In genomic region chr11:73323906-73324830, GRCm38 (mm10) we compare ENCODE assay signal across 16 mouse cellular contexts. TPM values are rescaled to one million over a fixed set of nuclear protein-coding genes. Genes with fewer than 3 reads are reported as not detected.
DNase-seq lines count a peak whose midpoint lies in the region; ATAC-seq and TF ChIP-seq lines count a peak whose summit lies in the region.
"Had no signal": no experiment of that assay in that cellular context is flagged by ENCODE, and none has a peak within 500 bp of the region (broad histone marks: within the 10 kb centered on the region; RNA-seq: fewer than 3 reads in every experiment).

No protein-coding gene starts in this region.

- H3K27me3 ChIP-seq in kidney, postnatal 0 days (ENCODE audit: insufficient read depth, low read length): no peaks in the 10 kb centered on the region
- H3K27me3 ChIP-seq in stomach, postnatal 0 days (ENCODE audit: control insufficient read depth, insufficient read depth, low read length): no peaks in the 10 kb centered on the region
- H3K27me3 ChIP-seq in thymus, adult 2 months (ENCODE audit: control insufficient read depth, insufficient read depth, low read length): no peaks in the 10 kb centered on the region
- H3K27me3 ChIP-seq in forebrain, embryonic 12.5 days: no peaks in the 10 kb centered on the region
- H3K27me3 ChIP-seq: limb, embryonic 12.5 days; midbrain, embryonic 12.5 days; neural tube, embryonic 13.5 days had no signal

- intact Hi-C loops in gastrocnemius, adult 2 months (cut with DNase I): no loop called here

- TF ChIP-seq CTCF in gastrocnemius, adult 2 months (IDR thresholded peaks at IDR 0.05): no peak
- TF ChIP-seq CTCF in lung, adult 2 months (IDR thresholded peaks at IDR 0.05; ENCODE audit: insufficient read depth, low read length): no peak
- no peak for TF ChIP-seq CTCF in kidney, postnatal 0 days (IDR thresholded peaks at IDR 0.05; ENCODE audit: low read depth)
- no peak for TF ChIP-seq CTCF in stomach, postnatal 0 days (IDR thresholded peaks at IDR 0.05; ENCODE audit: low read depth)
- no peak for TF ChIP-seq CTCF in thymus, adult 2 months (IDR thresholded peaks at IDR 0.05; ENCODE audit: borderline replicate concordance, control insufficient read depth, extremely low read depth, insufficient read depth, low read length, poor library complexity)

- peak overlapping the region; percentile 23; the same call in 1 of the 2 replicates for H3K9ac ChIP-seq in kidney, postnatal 0 days (ENCODE audit: low read depth, low read length)
- no peak overlapping the region for H3K9ac ChIP-seq in stomach, postnatal 0 days (ENCODE audit: low read length)
- no peak overlapping the region for H3K9ac ChIP-seq in forebrain, embryonic 12.5 days
- H3K9ac ChIP-seq: limb, embryonic 12.5 days; midbrain, embryonic 12.5 days; neural tube, embryonic 13.5 days had no signal

- DNase-seq in gastrocnemius, adult 2 months: no peak
- no peak for DNase-seq in gastrocnemius, adult 18-20 months (ENCODE audit: low spot score)
- no peak for DNase-seq in lung, adult 2 months
- DNase-seq in lung, postnatal 4 days: no peak
- DNase-seq in kidney, postnatal 0 days (ENCODE audit: low spot score): peak; percentile 69
- DNase-seq in stomach, postnatal 0 days (ENCODE audit: low spot score): no peak
- no peak for DNase-seq in thymus, adult 2 months
- DNase-seq: thymus, postnatal 4 days had no signal

- no peaks in the 10 kb centered on the region for H3K9me3 ChIP-seq in kidney, postnatal 0 days (replicated peaks; ENCODE audit: low read length)
- no peaks in the 10 kb centered on the region for H3K9me3 ChIP-seq in stomach, postnatal 0 days (ENCODE audit: control insufficient read depth, low read length)
- H3K9me3 ChIP-seq in forebrain, embryonic 12.5 days: no peaks in the 10 kb centered on the region
- H3K9me3 ChIP-seq: limb, embryonic 12.5 days; midbrain, embryonic 12.5 days; neural tube, embryonic 13.5 days had no signal

- no peak for TF ChIP-seq EP300 in stomach, postnatal 0 days (optimal IDR thresholded peaks at IDR 0.05)

- no peaks in the 10 kb centered on the region for H3K36me3 ChIP-seq in kidney, postnatal 0 days (ENCODE audit: insufficient read depth, low read length)
- no peaks in the 10 kb centered on the region for H3K36me3 ChIP-seq in stomach, postnatal 0 days (ENCODE audit: control insufficient read depth, insufficient read depth, low read length)
- H3K36me3 ChIP-seq in thymus, adult 2 months (ENCODE audit: control insufficient read depth, insufficient read depth, low read length): no peaks in the 10 kb centered on the region
- H3K36me3 ChIP-seq in forebrain, embryonic 12.5 days (replicated peaks): no peaks in the 10 kb centered on the region
- H3K36me3 ChIP-seq: limb, embryonic 12.5 days; midbrain, embryonic 12.5 days; neural tube, embryonic 13.5 days had no signal

- H3K27ac ChIP-seq in gastrocnemius, adult 2 months: peak overlapping the region; percentile 46
- peak overlapping the region; percentile 50 for H3K27ac ChIP-seq in kidney, postnatal 0 days
- no peak overlapping the region for H3K27ac ChIP-seq in stomach, postnatal 0 days (replicated peaks)
- H3K27ac ChIP-seq in thymus, adult 2 months (ENCODE audit: control insufficient read depth, insufficient read depth, low read length): no peak overlapping the region
- no peak overlapping the region for H3K27ac ChIP-seq in forebrain, embryonic 12.5 days
- H3K27ac ChIP-seq: limb, embryonic 12.5 days; midbrain, embryonic 12.5 days; neural tube, embryonic 13.5 days had no signal

- H3K4me2 ChIP-seq in kidney, postnatal 0 days (ENCODE audit: low read length): peak overlapping the region; percentile 25; the same call in 1 of the 2 replicates
- peak overlapping the region; percentile 6; the same call in 1 of the 2 replicates for H3K4me2 ChIP-seq in stomach, postnatal 0 days (replicated peaks; ENCODE audit: low read depth)
- no peak overlapping the region for H3K4me2 ChIP-seq in forebrain, embryonic 12.5 days
- H3K4me2 ChIP-seq: limb, embryonic 12.5 days; midbrain, embryonic 12.5 days; neural tube, embryonic 13.5 days had no signal

- TF ChIP-seq POLR2A in lung, adult 2 months (IDR thresholded peaks at IDR 0.05; ENCODE audit: borderline replicate concordance, extremely low read depth, low read depth, low read length): no peak
- TF ChIP-seq POLR2A in thymus, adult 2 months (IDR thresholded peaks at IDR 0.05; ENCODE audit: control insufficient read depth, extremely low read depth, insufficient read depth, low read length, poor library complexity): no peak

- ATAC-seq in kidney, postnatal 0 days (replicated peaks; ENCODE audit: low FRiP score, low read depth): no peak; the same call in 1 of the 2 replicates
- ATAC-seq in stomach, postnatal 0 days (ENCODE audit: low FRiP score, low TSS enrichment): peak; percentile 62; the same call in 1 of the 2 replicates
- no peak for ATAC-seq in forebrain, embryonic 12.5 days (ENCODE audit: low FRiP score)

- 47% methylated on average over 9 of the region's 9 CpGs for WGBS in lung, adult 2 months
- WGBS in kidney, postnatal 0 days: 52% methylated on average over 9 of the region's 9 CpGs
- 50% methylated on average over 9 of the region's 9 CpGs for WGBS in stomach, postnatal 0 days
- 79% methylated on average over 9 of the region's 9 CpGs for WGBS in thymus, adult 2 months
- WGBS in forebrain, embryonic 12.5 days: 77% methylated on average over 9 of the region's 9 CpGs

- H3K4me3 ChIP-seq in gastrocnemius, adult 2 months: peak overlapping the region; percentile 58
- peak overlapping the region; percentile 63 for H3K4me3 ChIP-seq in lung, adult 2 months (replicated peaks; ENCODE audit: extremely low read depth, low read depth, low read length)
- H3K4me3 ChIP-seq in kidney, postnatal 0 days (replicated peaks; ENCODE audit: low read depth, low read length): no peak overlapping the region; the same call in 1 of the 2 replicates
- H3K4me3 ChIP-seq in stomach, postnatal 0 days (ENCODE audit: low read depth, low read length): peak overlapping the region; percentile 1; the same call in 1 of the 2 replicates
- no peak overlapping the region for H3K4me3 ChIP-seq in thymus, adult 2 months (ENCODE audit: control insufficient read depth, insufficient read depth, low read length)
- no peak overlapping the region for H3K4me3 ChIP-seq in forebrain, embryonic 12.5 days (replicated peaks)
- H3K4me3 ChIP-seq: erythroblast, embryonic 14.5 days; limb, embryonic 12.5 days; midbrain, embryonic 12.5 days; neural tube, embryonic 13.5 days had no signal

- no peaks in the 10 kb centered on the region for H3K4me1 ChIP-seq in lung, adult 2 months (ENCODE audit: control insufficient read depth, insufficient read depth, low read length)
- no peaks in the 10 kb centered on the region for H3K4me1 ChIP-seq in kidney, postnatal 0 days (replicated peaks; ENCODE audit: insufficient read depth, low read length)
- no peaks in the 10 kb centered on the region for H3K4me1 ChIP-seq in stomach, postnatal 0 days (replicated peaks; ENCODE audit: control insufficient read depth, insufficient read depth)
- H3K4me1 ChIP-seq in thymus, adult 2 months (replicated peaks; ENCODE audit: control insufficient read depth, insufficient read depth, low read length): no peaks in the 10 kb centered on the region
- no peaks in the 10 kb centered on the region for H3K4me1 ChIP-seq in forebrain, embryonic 12.5 days
- H3K4me1 ChIP-seq: limb, embryonic 12.5 days; midbrain, embryonic 12.5 days; neural tube, embryonic 13.5 days had no signal

RNA-seq across cellular contexts. Expression of gene Aspa, which starts 5.2 kb away (rescaled TPM):
- total RNA-seq in gastrocnemius, adult 2 months (2021): 1 to 10 TPM; 2.1 to 5.1 TPM
- total RNA-seq in gastrocnemius, adult 18-20 months (2021): 1 to 10 TPM; 3.9 to 5.4 TPM
- polyA plus RNA-seq in lung, adult 2 months (2012; rRNA removed): 1.5 and 2.2 TPM in 2 replicates
- 62.8 and 68.6 TPM in 2 replicates for polyA plus RNA-seq in kidney, postnatal 0 days (2015; fragmentation: Nextera tagmentation; extraction: Ambion mirVana)
- polyA plus RNA-seq in stomach, postnatal 0 days (2015; fragmentation: Nextera tagmentation; extraction: Ambion mirVana): 2.7 and 3.3 TPM in 2 replicates
- polyA plus RNA-seq in thymus, adult 2 months (2012; rRNA removed): 0.46 and 0.87 TPM in 2 replicates
- 0.33 TPM in 1 of 2 replicates, not detected in the other for polyA plus RNA-seq in forebrain, embryonic 12.5 days (2016; fragmentation: Nextera tagmentation; extraction: Ambion mirVana)
- polyA plus RNA-seq: erythroblast, embryonic 14.5 days had no signal

RNA-seq across cellular contexts. Expression of gene Gm49340, which starts 5.4 kb away (rescaled TPM):
- total RNA-seq in gastrocnemius, adult 2 months (2021): not detected
- not detected for total RNA-seq in gastrocnemius, adult 18-20 months (2021)
- polyA plus RNA-seq in lung, adult 2 months (2012; rRNA removed): 0.05 TPM in 1 of 2 replicates, not detected in the other
- polyA plus RNA-seq in kidney, postnatal 0 days (2015; fragmentation: Nextera tagmentation; extraction: Ambion mirVana): not detected in 2 replicates
- polyA plus RNA-seq in stomach, postnatal 0 days (2015; fragmentation: Nextera tagmentation; extraction: Ambion mirVana): not detected in 2 replicates
- polyA plus RNA-seq in thymus, adult 2 months (2012; rRNA removed): not detected in 2 replicates
- not detected in 2 replicates for polyA plus RNA-seq in forebrain, embryonic 12.5 days (2016; fragmentation: Nextera tagmentation; extraction: Ambion mirVana)
- total RNA-seq: heart, postnatal 25 days had no signal
- polyA plus RNA-seq: brain, embryonic 14.5 days; erythroblast, embryonic 14.5 days; limb, embryonic 12.5 days; midbrain, embryonic 12.5 days; neural tube, embryonic 13.5 days; spleen, adult 2 months had no signal

RNA-seq across cellular contexts. Expression of gene Spata22, which starts 5.4 kb away (rescaled TPM):
- total RNA-seq in gastrocnemius, adult 2 months (2021): not detected
- not detected for total RNA-seq in gastrocnemius, adult 18-20 months (2021)
- not detected in 2 replicates for polyA plus RNA-seq in lung, adult 2 months (2012; rRNA removed)
- polyA plus RNA-seq in kidney, postnatal 0 days (2015; fragmentation: Nextera tagmentation; extraction: Ambion mirVana): 0.26 and 0.28 TPM in 2 replicates
- polyA plus RNA-seq in stomach, postnatal 0 days (2015; fragmentation: Nextera tagmentation; extraction: Ambion mirVana): 0.17 TPM in 1 of 2 replicates, not detected in the other
- not detected in 2 replicates for polyA plus RNA-seq in thymus, adult 2 months (2012; rRNA removed)
- not detected in 2 replicates for polyA plus RNA-seq in forebrain, embryonic 12.5 days (2016; fragmentation: Nextera tagmentation; extraction: Ambion mirVana)
- total RNA-seq: heart, postnatal 25 days had no signal
- polyA plus RNA-seq: erythroblast, embryonic 14.5 days; limb, embryonic 12.5 days; midbrain, embryonic 12.5 days; spleen, adult 2 months had no signal

RNA-seq across cellular contexts. Expression of gene Olfr20, which starts 26.4 kb away (rescaled TPM):
- not detected for total RNA-seq in gastrocnemius, adult 2 months (2021)
- not detected for total RNA-seq in gastrocnemius, adult 18-20 months (2021)
- not detected in 2 replicates for polyA plus RNA-seq in lung, adult 2 months (2012; rRNA removed)
- polyA plus RNA-seq in kidney, postnatal 0 days (2015; fragmentation: Nextera tagmentation; extraction: Ambion mirVana): not detected in 2 replicates
- 0.06 TPM in 1 of 2 replicates, not detected in the other for polyA plus RNA-seq in stomach, postnatal 0 days (2015; fragmentation: Nextera tagmentation; extraction: Ambion mirVana)
- polyA plus RNA-seq in thymus, adult 2 months (2012; rRNA removed): 0.38 TPM in 1 of 2 replicates, not detected in the other
- 0.24 TPM in 1 of 2 replicates, not detected in the other for polyA plus RNA-seq in forebrain, embryonic 12.5 days (2016; fragmentation: Nextera tagmentation; extraction: Ambion mirVana)
- total RNA-seq: heart, postnatal 25 days had no signal
- polyA plus RNA-seq: brain, embryonic 14.5 days; erythroblast, embryonic 14.5 days; limb, embryonic 12.5 days; midbrain, embryonic 12.5 days; neural tube, embryonic 13.5 days; spleen, adult 2 months had no signal

RNA-seq across cellular contexts. Expression of gene Olfr376, which starts 46.9 kb away (rescaled TPM):
- total RNA-seq in gastrocnemius, adult 2 months (2021): not detected
- total RNA-seq in gastrocnemius, adult 18-20 months (2021): not detected
- not detected in 2 replicates for polyA plus RNA-seq in lung, adult 2 months (2012; rRNA removed)
- polyA plus RNA-seq in kidney, postnatal 0 days (2015; fragmentation: Nextera tagmentation; extraction: Ambion mirVana): not detected in 2 replicates
- not detected in 2 replicates for polyA plus RNA-seq in stomach, postnatal 0 days (2015; fragmentation: Nextera tagmentation; extraction: Ambion mirVana)
- not detected in 2 replicates for polyA plus RNA-seq in thymus, adult 2 months (2012; rRNA removed)
- polyA plus RNA-seq in forebrain, embryonic 12.5 days (2016; fragmentation: Nextera tagmentation; extraction: Ambion mirVana): not detected in 2 replicates
- total RNA-seq: heart, postnatal 25 days had no signal
- polyA plus RNA-seq: brain, embryonic 14.5 days; erythroblast, embryonic 14.5 days; limb, embryonic 12.5 days; midbrain, embryonic 12.5 days; neural tube, embryonic 13.5 days; spleen, adult 2 months had no signal

Comparison
In these comparisons a context has a peak if more than half of its experiments do, and no peak if none do; other contexts are left out.
1. H3K27ac ChIP-seq: peak in gastrocnemius, adult 2 months (single experiment) and kidney, postnatal 0 days (single experiment); none in stomach, postnatal 0 days (single experiment), thymus, adult 2 months (single experiment) and forebrain, embryonic 12.5 days (single experiment).
2. H3K4me3 ChIP-seq: peak in gastrocnemius, adult 2 months (single experiment), lung, adult 2 months (single experiment) and stomach, postnatal 0 days (single experiment); none in kidney, postnatal 0 days (single experiment), thymus, adult 2 months (single experiment) and forebrain, embryonic 12.5 days (single experiment).
3. RNA of gene Aspa, which starts 5.2 kb away (polyA plus RNA-seq): 62.8 to 68.6 TPM in kidney, postnatal 0 days; 2.7 to 3.3 TPM in stomach, postnatal 0 days, 1.5 to 2.2 TPM in lung, adult 2 months, 0.46 to 0.87 TPM in thymus, adult 2 months and 0.33 TPM in forebrain, embryonic 12.5 days; every median in the first group is over 10 times any median in the second.